Comparison of ENCODE assay signal across 27 mouse cellular contexts in the genomic region with DNA sequence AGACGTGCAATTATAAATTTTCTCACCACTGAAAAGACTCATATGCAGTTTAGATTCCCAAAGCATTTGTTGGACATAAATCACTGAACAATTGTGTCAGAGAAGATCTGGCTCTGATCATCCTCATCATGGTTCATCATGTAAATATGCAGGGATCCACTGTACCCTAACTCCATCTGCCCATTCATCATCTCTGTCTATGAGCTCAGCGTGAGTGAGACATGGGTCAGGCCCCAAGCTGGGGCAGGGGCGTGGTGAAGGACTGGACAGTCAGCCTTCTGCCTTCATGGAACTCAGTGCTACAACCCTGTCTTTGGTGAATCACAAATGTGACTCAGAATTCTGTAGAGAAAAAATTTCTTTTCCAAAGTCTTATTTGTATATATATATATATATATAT. TPM values are rescaled to one million over a fixed set of nuclear protein-coding genes. Genes with fewer than 3 reads are reported as not detected.
"Had no signal": no experiment of that assay in that cellular context is flagged by ENCODE, and none has a peak within 500 bp of the region (broad histone marks: within the 10 kb centered on the region; RNA-seq: fewer than 3 reads in every experiment).

No protein-coding gene starts in this region.

- DNase-seq: gastrocnemius, postnatal 14 days; gastrocnemius, postnatal 36 days; heart, adult 18-20 months; heart, postnatal 10 days; heart, postnatal 36 days; kidney, adult 11 months; kidney, adult 2 months; kidney, adult 9 months; kidney, postnatal 14 days; kidney, postnatal 36 days; layer of hippocampus, adult 9-11 months; layer of hippocampus, postnatal 36 days; left cerebral cortex, postnatal 4 days; liver, embryonic 13.5 days had no signal

- ATAC-seq: hindbrain, postnatal 0 days; intestine, embryonic 16.5 days had no signal

- H3K4me2 ChIP-seq: heart, embryonic 12.5 days; hindbrain, embryonic 13.5 days; hindbrain, embryonic 15.5 days; kidney, embryonic 15.5 days; limb, embryonic 13.5 days; limb, embryonic 15.5 days; liver, embryonic 13.5 days; liver, embryonic 15.5 days had no signal

- H3K9me3 ChIP-seq: heart, embryonic 10.5 days; heart, embryonic 12.5 days; hindbrain, embryonic 13.5 days; hindbrain, embryonic 15.5 days; kidney, embryonic 15.5 days; limb, embryonic 13.5 days; limb, embryonic 15.5 days; liver, embryonic 15.5 days had no signal

- H3K36me3 ChIP-seq: heart, embryonic 10.5 days; heart, embryonic 12.5 days; hindbrain, embryonic 13.5 days; hindbrain, embryonic 15.5 days; kidney, embryonic 15.5 days; limb, embryonic 13.5 days; limb, embryonic 15.5 days; liver, embryonic 13.5 days; liver, embryonic 15.5 days had no signal

- H3K27ac ChIP-seq: heart, embryonic 10.5 days; hindbrain, embryonic 13.5 days; hindbrain, embryonic 15.5 days; hindbrain, postnatal 0 days; kidney, embryonic 15.5 days; kidney, postnatal 0 days; limb, embryonic 13.5 days; limb, embryonic 15.5 days; liver, embryonic 13.5 days; liver, embryonic 15.5 days had no signal

- H3K9ac ChIP-seq: heart, embryonic 12.5 days; hindbrain, embryonic 13.5 days; hindbrain, embryonic 15.5 days; kidney, embryonic 15.5 days; limb, embryonic 13.5 days; limb, embryonic 15.5 days; liver, embryonic 13.5 days; liver, embryonic 15.5 days had no signal

- H3K4me1 ChIP-seq: heart, embryonic 10.5 days; heart, embryonic 12.5 days; hindbrain, embryonic 13.5 days; hindbrain, embryonic 15.5 days; kidney, embryonic 15.5 days; limb, embryonic 13.5 days; limb, embryonic 15.5 days; liver, embryonic 13.5 days; liver, embryonic 15.5 days had no signal

- H3K4me3 ChIP-seq: heart, embryonic 10.5 days; heart, embryonic 12.5 days; hindbrain, embryonic 13.5 days; hindbrain, embryonic 15.5 days; kidney, embryonic 15.5 days; limb, embryonic 13.5 days; limb, embryonic 15.5 days; liver, embryonic 13.5 days; liver, embryonic 15.5 days had no signal

- H3K27me3 ChIP-seq: heart, embryonic 12.5 days; hindbrain, embryonic 13.5 days; hindbrain, embryonic 15.5 days; kidney, embryonic 15.5 days; limb, embryonic 13.5 days; limb, embryonic 15.5 days; liver, embryonic 13.5 days; liver, embryonic 15.5 days had no signal

RNA-seq across cellular contexts. Expression of gene Irx1, which starts 53.2 kb away (rescaled TPM):
- polyA plus RNA-seq: intestine, embryonic 14.5 days; intestine, embryonic 16.5 days; large intestine, adult 2 months; liver, embryonic 13.5 days; liver, embryonic 15.5 days had no signal
